Mouse (Mus musculus): ENCODE measurements around the gene Ncoa4.
A peak's percentile ranks its signal among the peaks of the same experiment; 100 is the strongest.
"Not testable (repeated sequence)": the region's sequence is repeated elsewhere in the genome, so short reads cannot be mapped to it uniquely, and the experiment has no call there.

Gene Ncoa4

DNA sequence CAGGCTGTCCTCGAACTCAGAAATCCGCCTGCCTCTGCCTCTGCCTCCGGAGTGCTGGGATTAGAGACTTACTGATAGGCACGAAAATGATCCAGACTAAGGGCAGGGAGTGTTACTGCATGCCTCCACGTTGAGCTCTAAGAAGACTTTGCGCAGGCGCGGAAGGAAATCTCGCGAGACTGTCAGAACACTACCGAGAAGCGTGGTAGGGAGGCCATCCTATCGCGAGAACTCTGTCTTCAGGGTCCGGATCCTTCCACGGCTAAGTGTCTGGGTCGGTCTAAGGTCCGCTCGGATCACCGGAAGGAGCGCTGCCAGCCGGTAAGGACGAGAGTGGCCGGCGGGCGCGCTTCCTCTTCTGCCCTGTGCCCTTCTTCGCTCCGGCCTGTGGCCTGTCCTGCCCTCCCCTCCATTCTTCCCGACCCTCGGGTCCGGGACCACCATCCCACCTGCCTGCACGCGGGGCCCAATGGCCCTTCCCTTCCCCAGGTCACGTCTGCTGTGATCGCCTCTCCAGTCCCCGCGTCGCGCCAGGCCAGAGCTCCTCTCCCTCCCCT lies at the start of gene Ncoa4:
Ncoa4 (plus strand) TSS at position 176 of the 557 bp plus-strand sequence.
- peak; percentile 98 to 99 for DNase-seq (ENCODE audit: low spot score in 2 of 2)

DNA sequence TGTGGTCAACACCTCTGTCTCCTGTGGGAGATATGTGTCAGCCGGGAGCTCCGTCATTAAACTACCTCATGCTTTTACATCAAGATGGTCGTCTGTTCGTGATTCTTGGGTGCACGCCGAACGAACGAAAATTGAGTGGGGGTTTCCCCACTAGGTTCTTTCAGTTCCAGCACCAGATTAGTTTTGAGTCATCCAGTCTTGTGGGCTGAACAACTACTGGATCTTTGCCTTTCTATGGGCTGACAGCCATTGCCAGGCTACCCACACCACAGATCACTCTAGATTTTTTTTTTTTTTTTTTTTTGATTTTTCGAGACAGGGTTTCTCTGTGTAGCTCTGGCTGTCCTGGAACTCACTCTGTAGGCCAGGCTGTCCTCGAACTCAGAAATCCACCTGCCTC lies 47.5 kb upstream of the Ncoa4 start:
- not testable (repeated sequence) for DNase-seq (ENCODE audit: low spot score in 2 of 2)

DNA sequence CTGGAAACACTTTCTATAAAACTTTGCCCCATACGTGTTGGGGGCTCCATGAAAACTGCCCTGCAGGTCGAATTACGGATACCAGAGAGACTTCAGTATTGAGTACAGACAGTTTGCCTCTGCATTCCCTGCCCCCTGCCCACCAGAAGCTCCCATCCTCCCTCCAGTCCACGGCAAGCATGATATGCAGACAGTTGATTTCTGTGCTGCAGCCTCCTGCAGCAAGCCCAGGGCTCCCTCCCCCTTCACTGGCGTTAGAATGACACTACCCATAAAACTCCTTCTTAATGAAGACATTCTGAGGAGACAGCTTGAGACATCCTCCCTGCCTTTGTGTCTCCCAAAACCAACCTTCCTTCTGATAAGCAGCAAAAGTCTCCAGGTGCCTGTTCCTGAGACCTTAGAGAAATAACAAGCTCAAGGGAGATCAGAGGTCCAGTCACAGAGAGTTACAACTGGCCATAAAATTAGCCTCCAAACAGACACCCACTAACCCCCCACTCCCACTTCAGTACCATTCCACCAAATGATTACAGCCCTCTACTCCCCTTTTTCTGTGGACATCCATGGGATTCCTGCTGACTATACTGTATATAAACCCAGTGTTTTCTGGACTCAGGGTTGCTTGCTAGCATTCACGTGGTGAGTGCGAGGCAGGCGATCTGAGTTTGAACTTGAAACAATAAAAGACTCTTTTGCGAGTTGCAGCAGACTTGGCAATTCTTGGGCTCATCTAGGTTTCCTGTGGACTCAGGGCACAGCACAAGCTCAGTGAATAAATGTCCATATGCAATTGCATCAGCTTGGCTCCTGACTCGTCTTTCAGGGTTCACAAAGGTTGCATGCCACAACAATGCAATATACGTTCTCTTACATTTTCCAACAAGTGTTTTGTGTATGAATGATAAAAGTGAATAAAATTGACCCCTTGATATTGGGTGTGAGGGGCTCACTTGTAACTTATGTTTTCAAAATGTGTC lies 38.4 kb upstream of the Ncoa4 start:
- no peak for DNase-seq (ENCODE audit: low spot score in 2 of 2)

GRCm38 (mm10) chr14:32121920-32122315 lies 37.7 kb upstream of the Ncoa4 start:
- DNase-seq (ENCODE audit: low spot score in 2 of 2): no peak

- no peak for DNase-seq (ENCODE audit: low spot score in 2 of 2)
Observed at GRCm38 (mm10) chr14:32124261-32124660, 35.4 kb upstream of the Ncoa4 start.

GRCm38 (mm10) chr14:32125256-32125655 lies 34.4 kb upstream of the Ncoa4 start:
- not testable (repeated sequence) for DNase-seq (ENCODE audit: low spot score in 2 of 2)

DNA sequence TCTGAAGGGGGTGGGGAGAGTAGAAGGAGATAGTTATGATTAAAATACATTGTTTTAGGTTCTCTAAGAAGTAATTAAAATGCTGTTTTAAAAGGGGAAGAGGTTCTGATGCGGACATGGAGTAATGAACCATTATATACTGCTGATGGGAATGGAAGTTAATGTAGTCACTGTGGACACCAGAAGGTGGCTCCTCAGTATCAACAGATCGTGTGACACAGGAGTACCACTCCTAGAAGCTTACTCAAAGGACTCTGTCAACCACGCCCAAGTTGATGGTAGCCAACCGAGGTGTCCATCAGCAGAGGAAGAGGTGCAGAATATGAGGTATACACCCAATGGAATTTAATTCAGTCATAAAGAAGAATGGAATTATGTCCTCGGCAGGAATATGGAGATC lies 31.3 kb upstream of the Ncoa4 start:
- DNase-seq (ENCODE audit: low spot score in 2 of 2): no peak

- DNase-seq (ENCODE audit: low spot score in 2 of 2): no peak
Observed at GRCm38 (mm10) chr14:32131836-32132235, 27.8 kb upstream of the Ncoa4 start.

- no peak for DNase-seq (ENCODE audit: low spot score in 2 of 2)
Observed at GRCm38 (mm10) chr14:32134293-32134692, 25.4 kb upstream of the Ncoa4 start.

- DNase-seq (ENCODE audit: low spot score in 2 of 2): not testable (repeated sequence)
Observed at GRCm38 (mm10) chr14:32136467-32136866, 23.2 kb upstream of the Ncoa4 start.

- no peak for DNase-seq (ENCODE audit: low spot score in 2 of 2)
Observed at GRCm38 (mm10) chr14:32140359-32140965, 19.2 kb upstream of the Ncoa4 start.

DNA sequence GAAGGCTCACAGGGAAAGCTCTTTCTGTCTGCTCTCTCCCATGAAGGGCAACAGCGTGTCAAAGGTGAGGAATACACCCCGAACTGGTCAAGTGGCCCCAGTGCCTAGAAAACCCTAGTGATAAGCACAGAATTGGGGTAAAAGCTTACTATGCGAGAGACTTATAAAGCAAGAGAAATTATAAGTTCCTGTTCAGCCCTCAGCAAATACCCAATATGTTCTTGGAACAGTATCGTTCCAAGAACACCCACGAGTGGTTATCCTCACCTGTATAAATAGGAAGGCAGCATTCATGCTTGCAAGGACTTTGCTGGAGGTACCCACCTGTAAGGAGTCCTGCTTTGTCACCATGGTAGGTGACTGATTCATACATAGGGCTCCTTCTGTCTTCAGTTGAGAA lies 17.9 kb upstream of the Ncoa4 start, which contains the start of gene Msmb:
Msmb (plus strand) TSS at position 301 of the 400 bp plus-strand sequence.
- no peak for DNase-seq (ENCODE audit: low spot score in 2 of 2)

- no peak for DNase-seq (ENCODE audit: low spot score in 2 of 2)
Observed at GRCm38 (mm10) chr14:32144734-32145133, 14.9 kb upstream of the Ncoa4 start.

DNA sequence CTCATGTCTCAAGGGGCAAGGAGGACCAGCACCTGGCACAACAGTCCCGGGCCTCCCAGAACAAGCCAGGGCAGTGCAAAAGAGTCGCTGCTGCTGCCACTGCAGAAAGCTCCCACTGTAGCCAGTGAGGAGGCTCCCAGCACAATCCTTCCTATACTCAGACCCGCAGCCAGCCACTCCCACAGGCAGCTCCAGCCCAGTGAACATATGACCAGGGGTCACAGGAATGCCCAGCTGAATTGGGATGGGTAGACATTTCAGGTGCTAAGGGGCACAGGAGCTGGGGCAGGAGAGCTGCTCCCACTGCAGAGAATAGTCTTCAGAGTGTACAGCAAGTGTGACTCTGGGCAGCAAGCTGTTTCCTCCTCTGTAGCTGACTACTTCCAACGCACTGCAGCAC lies 14.3 kb upstream of the Ncoa4 start:
- no peak for DNase-seq (ENCODE audit: low spot score in 2 of 2)

DNA sequence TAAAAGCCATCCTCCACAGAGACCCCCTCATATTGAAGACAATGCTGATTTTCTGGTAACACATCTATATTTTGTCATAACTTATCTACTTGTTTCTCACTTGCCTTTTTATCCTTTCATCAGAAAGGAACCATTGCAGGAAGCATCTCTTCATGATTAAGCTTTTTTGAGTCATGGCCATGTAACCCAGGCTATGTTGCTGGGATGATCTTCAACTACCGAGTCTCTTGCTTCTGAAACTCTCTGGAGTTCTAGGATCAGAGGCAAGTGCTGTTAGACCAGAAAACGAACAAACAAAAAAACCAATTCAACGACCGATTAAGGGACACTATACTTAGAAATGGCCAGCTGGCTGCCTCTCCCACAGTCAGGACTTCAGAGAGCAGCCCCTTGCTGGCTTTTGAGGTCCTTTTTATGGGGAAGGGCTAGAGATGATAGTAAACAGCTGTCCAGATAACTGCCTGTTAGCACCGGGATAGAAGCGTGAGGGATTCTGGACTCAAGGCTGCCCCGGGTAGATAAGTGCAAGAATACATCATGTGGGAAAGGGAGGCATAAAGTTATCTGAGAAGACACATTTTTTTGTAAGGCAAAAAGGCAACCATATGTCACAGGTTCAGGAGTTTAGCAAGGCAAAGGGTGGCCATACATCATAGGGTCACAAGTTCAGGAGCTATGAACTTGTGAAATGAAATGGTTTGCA lies 13.7 kb upstream of the Ncoa4 start:
- no peak for DNase-seq (ENCODE audit: low spot score in 2 of 2)

DNA sequence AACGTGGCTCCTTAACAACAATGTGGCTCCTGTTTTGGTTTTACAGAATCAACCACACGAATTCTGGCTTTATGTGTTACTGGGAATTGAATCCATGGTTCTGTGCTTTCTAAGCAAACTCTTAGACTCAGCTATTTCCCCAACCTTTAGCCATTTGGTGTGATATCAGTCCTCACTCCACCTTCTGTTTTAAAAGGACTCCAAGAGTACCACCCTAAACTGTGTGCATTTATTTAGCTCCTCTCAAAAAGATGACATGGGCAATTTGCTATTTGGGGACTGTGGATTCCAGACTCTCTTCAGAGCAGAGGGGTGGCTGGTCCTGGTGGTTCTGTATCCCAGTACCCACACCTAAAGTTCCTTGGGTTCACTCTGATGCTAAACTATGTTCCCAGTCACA lies 13.1 kb upstream of the Ncoa4 start:
- no peak for DNase-seq (ENCODE audit: low spot score in 2 of 2)

GRCm38 (mm10) chr14:32150872-32151271 lies 8.8 kb upstream of the Ncoa4 start:
- DNase-seq (ENCODE audit: low spot score in 2 of 2): no peak

- no peak for DNase-seq (ENCODE audit: low spot score in 2 of 2)
Observed at GRCm38 (mm10) chr14:32152243-32152965, 7.3 kb upstream of the Ncoa4 start.

- no peak for DNase-seq (ENCODE audit: low spot score in 2 of 2)
Observed at GRCm38 (mm10) chr14:32153156-32153555, 6.5 kb upstream of the Ncoa4 start.

DNA sequence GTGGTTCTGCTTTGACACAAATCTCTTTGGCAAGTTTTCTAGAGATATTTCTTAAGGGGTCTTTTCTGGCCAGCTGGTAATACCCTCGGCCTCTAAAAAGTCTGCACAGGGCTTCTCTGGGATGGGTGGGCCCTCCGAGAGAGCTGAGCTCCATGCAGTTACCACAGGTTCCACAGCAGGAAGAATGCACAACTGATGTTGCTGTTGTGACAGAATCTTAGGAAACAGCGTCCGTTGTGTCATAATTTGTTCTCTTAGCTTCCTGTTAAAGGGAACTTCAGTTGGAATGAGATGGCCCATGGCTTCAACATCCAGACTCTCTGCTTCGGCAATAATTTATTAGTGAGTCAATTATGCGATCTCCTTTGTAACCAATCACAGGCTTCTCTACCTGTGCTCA lies 4.9 kb upstream of the Ncoa4 start:
- DNase-seq (ENCODE audit: low spot score in 2 of 2): no peak

GRCm38 (mm10) chr14:32159150-32159670 lies 455 bp upstream of the Ncoa4 start:
- DNase-seq (ENCODE audit: low spot score in 2 of 2): no peak

All from frontal cortex, postnatal 36 days (tissue).